Mouse (Mus musculus): Measurements from ENCODE around the gene Celf2.

Gene Celf2

GRCm38 (mm10) chr2:6545127-6545931 lies 964.0 kb downstream of the Celf2 start:
- DNase-seq (ENCODE audit: low spot score), result no peak

DNA sequence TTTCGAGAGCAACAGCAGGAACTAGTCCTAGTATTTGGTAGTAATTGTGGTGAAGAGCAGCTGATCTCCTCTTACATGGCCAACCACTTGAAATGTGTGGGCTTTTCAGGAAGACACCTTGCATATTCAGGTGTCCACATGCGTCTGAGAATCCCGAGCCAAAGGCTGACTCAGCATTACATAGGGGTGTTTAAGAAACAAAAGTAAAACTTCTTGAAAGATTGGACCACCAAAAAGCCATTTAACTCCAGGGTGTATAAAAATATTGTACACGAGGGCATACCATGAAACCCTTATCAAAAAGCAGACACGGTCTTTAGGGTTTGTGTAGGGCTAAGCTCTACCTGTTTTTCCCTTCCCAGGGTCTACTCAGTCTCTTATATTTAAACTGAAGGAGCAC lies 965.7 kb downstream of the Celf2 start:
- no peak for DNase-seq (ENCODE audit: low spot score)

DNA sequence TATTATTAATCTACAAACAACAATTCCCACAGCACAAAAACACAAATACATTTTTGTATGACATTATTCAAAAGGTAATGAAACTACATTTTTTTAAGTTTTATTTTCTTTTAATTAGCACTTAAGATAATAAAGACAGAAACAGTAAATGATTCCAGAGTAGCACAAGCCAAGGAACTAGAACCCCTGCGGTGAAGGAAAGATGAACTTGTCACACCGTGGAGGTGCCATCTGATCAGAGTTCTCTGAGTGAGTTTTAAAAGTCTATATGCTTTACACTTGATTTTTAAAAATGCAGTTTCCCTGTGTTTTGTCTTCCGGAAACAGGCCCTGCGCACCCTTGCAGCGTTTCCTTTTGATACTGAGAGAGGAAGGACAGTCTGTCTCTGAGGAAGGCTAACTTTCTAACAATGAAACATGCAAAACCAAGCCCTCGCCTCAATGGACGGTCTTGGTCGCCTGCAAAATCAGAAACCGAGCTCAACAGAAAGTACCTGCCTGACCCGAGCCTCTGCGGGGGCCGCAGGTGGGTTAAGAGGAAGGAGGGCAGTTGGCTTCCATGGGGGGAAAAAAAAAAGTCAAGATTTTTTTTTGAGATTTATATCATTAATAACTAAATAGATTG lies 966.7 kb downstream of the Celf2 start:
- no peak for DNase-seq (ENCODE audit: low spot score)

DNA sequence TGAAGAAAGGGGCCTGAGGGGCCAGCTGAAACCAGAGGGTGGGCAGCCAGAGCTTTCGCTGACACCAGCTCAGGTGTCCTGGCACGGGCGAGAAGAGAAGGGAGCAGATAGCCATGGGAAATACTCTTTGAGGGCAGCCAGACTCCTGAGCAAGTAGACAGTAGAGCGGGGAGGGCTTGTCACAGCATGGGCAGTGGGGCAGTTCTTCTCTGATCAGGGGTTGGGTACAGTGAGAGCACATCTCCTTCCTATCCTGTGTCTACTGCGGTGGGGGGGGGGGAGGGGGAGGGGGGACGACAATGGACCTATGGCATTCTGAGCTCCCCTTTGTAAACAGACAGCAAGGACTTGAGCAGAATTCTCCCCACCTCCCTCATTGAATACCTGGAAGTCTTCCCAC lies 968.5 kb downstream of the Celf2 start:
- DNase-seq (ENCODE audit: low spot score), result no peak

- DNase-seq (ENCODE audit: low spot score), result no peak
Measured at GRCm38 (mm10) chr2:6540092-6540491, 969.3 kb downstream of the Celf2 start.

DNA sequence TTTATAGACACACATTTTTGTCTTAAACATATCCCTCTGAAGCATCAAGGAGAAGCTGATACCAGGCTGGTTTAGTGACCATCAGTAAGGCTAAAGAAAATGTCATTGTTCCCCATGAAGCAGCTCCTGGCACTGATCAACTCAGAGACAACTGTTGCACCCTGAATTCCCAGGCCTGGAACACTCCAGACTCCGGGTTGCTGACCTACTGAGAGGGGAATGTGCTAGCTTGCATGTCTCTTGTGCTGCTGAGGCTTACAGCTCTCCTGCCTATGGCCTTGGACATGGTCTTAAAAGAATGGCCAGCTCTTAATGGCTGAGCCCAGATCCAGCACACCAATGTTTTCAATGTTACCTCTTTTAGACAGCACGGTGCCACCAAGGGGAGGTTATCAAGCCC lies 970.9 kb downstream of the Celf2 start:
- no peak for DNase-seq (ENCODE audit: low spot score)

GRCm38 (mm10) chr2:6538031-6538430 lies 971.3 kb downstream of the Celf2 start:
- DNase-seq (ENCODE audit: low spot score), result no peak

GRCm38 (mm10) chr2:6537326-6537725 lies 972.0 kb downstream of the Celf2 start:
- DNase-seq (ENCODE audit: low spot score), result no peak

DNA sequence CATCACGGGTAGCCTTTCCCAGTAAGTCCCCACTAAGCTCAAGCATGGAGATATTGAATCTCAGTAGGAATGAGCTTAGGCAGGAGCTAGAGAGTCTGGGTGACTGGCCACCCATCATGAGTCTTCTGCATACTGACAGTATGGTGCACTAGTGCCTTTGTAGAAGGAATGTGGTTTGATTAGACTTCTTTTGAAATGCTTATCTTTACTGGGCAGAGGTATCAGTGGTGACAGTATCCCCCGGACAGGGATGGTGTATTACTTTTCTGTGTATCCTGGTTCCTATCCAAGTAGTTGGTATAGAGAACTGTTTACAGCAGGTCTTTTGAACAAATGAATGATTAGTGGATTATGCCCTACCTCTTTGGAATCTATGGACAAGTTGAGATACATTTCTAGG lies 973.0 kb downstream of the Celf2 start:
- no peak for DNase-seq (ENCODE audit: low spot score)

DNA sequence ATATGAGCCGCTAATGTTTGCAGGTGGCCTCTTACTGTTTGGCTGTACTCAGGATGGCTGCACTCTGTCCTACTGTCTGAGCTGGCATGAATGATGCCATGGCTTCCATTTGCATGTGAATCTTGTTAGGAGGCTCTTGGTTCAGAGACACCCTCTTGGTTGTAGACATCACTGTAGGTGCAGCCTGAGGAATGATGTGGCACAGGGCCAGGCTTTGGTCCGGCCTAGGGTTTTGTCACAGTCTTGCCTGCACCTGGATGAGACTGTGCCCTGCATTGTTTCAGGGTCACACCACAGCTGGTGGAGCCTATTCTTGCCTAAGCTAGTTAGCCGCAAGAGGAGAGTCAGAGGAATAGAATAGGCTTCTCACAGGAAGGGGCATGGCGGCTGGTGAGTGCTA lies 977.0 kb downstream of the Celf2 start:
- no peak for DNase-seq (ENCODE audit: low spot score)

- no peak for DNase-seq (ENCODE audit: low spot score)
Measured at GRCm38 (mm10) chr2:6528076-6528475, 981.3 kb downstream of the Celf2 start.

GRCm38 (mm10) chr2:6526825-6527224 lies 982.5 kb downstream of the Celf2 start:
- DNase-seq (ENCODE audit: low spot score), result no peak

- no peak for DNase-seq (ENCODE audit: low spot score)
Measured at GRCm38 (mm10) chr2:6526311-6526710, 983.1 kb downstream of the Celf2 start.

GRCm38 (mm10) chr2:6523924-6524300 lies 985.5 kb downstream of the Celf2 start:
- no peak for DNase-seq (ENCODE audit: low spot score)

- no peak for DNase-seq (ENCODE audit: low spot score)
Measured at GRCm38 (mm10) chr2:6523261-6523923, 986.0 kb downstream of the Celf2 start.

- DNase-seq (ENCODE audit: low spot score), result no peak
Measured at GRCm38 (mm10) chr2:6522411-6522810, 987.0 kb downstream of the Celf2 start.

- DNase-seq (ENCODE audit: low spot score), result no peak
Measured at GRCm38 (mm10) chr2:6513176-6513575, 996.2 kb downstream of the Celf2 start.

DNA sequence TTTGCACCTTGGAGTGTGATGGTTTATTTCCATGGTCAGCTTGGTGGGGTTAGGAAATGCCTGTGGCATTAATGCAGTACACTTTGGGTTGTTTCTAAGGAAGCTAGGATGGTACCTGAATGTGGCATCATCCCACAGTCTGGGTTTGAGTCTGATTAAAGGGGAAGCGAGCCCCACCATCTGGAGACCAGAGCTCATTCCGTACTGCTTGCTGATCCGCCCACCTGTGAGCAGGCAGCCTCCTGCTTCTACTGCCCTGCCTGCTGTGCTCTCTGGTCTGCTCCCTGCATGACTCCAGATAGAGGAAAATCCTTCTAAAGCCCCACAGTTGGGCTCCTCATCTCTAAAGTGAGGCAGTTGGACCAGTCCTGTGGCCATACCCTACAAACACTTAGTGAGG lies 1002.3 kb downstream of the Celf2 start:
- DNase-seq (ENCODE audit: low spot score), result no peak

DNA sequence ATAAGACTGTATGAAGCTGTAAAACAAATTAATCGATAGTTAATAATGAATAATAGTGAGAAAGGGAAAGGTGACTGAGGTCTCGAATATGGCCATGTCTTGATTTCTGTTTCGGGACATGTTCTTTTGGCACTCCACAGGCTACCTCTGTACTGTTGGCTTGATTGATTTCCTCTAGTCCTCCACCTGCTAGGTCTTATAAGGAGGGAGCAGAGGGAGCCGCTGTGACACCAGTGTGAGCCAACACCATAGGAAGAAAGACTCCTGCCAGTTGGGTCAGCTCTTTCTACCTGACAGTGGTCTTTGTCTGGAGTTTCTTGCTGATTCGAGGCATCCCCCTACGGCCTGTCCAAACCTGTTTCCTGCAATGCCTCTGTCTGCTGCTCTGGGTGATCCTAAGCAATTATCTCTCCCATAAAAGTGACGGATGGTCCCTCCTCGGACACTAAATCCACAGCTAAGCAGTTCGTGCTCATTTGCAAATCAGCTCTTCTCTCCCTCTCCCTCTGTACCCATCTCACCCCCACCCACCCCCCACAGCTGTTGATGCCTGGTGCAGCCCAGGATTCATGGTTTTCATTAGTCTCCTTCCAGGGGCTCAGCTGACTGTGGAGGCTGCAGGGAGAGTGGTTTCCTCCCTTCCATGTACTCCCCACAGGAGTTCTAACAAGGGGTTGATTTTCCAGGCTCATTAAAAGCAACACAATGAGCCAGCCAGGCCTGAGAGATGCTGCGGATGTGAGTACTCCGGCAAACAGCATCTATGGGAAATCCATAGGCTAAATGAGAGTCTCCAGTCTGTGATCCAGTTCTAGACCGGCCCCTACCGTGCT lies 1003.2 kb downstream of the Celf2 start:
- DNase-seq (ENCODE audit: low spot score), result no peak

DNA sequence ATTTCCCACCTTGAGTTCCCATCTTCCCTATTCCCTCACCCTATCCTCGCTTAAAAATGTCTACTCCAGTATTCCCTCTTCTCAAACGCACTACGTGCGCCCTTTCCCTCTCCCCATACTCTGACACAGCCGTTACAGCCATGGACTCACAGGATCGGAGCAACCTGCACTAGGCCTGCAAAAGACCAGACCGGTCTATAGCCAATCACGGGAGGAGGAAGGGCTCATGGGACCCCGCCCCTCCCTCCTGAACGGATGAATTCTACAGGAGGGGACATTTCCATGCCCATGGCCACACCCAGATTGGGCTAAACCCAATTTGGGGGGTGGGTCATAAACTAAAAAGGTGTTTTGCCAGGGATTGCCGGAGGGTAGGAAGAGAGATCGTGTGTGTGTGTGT lies 1003.8 kb downstream of the Celf2 start:
- DNase-seq (ENCODE audit: low spot score), result no peak

- no peak for DNase-seq (ENCODE audit: low spot score)
Measured at GRCm38 (mm10) chr2:6498101-6498500, 1011.3 kb downstream of the Celf2 start.

DNA sequence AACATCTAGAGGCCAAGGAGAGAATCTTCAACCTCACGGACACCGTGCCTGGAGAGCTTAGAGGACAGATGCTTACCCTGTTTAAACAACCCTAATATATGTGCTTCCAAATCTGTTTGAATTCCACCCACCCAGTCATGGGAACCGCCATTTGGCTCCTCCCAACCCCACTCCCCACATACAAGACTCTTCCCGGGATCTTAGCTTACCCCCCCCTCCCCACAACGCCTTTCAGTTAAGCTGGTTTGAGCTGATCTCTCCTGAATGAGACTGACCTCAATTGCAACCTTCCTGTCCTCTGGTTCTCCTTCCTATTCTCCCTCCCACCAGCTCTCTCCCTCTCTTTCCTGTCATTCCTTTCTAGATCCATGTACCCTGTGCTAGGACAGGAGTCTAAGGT lies 1011.7 kb downstream of the Celf2 start:
- no peak for DNase-seq (ENCODE audit: low spot score)

Measured in ovary, adult 18-20 months (tissue).